Mouse (Mus musculus): ENCODE results near the gene Gss.

DNA sequence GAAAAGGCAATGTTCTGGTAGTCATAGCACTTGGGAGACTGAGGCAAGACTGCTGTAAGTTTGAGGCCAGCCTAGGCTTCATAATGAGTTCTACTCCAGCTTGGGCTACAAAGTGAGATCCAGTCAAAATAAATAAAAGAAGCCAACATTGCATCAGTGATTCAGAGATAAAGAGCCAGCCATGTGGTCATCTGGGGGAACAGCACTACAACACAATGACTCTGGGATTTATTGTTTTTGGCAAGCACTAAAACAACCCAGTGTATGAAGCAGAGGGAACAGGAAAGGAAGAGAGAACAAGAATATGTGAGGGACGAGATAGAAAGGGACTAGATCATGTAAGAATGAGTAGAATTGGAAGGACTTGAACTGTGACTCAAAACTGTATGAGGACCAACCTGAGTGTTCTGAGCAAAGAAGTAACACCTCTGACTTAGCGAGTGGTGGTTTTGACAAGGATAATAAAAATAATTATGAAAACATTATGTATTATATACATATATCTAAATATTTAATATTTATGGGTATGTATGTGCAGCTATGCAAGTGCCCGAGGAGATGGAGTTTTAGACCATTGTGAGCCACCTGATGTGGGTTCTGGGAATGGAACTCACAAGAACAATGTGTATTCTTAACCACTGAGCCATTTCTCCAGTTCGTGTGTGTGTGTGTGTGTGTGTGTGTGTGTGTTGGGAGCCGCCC lies 54.7 kb downstream of the Gss start:
- no peak for TF ChIP-seq CTCF (IDR thresholded peaks at IDR 0.05; ENCODE audit: extremely low read depth, insufficient read depth, low read length)
- no peak for TF ChIP-seq POLR2A (IDR thresholded peaks at IDR 0.05; ENCODE audit: extremely low read depth, insufficient read depth, low read length)

All from cortical plate, adult 2 months (tissue).